Mouse (Mus musculus) MEL (cell line): ENCODE data around the gene Nr3c2. TPM values are rescaled to one million over a fixed set of nuclear protein-coding genes. Genes with fewer than 3 reads are reported as not detected.

Experiments used
- DNase-seq: peaks from one replicate; pipeline ENCODE4 v3.0.0; 2011; ENCODE audit warnings: low read depth, low spot score
- H3K27ac ChIP-seq: 2 replicates; pipeline ENCODE4 v1.5.1; 2012; ENCODE audit warnings: low read depth, mild to moderate bottlenecking, control low read depth, low read length, moderate library complexity; ENCODE audit not compliant: control insufficient read depth
- H3K27me3 ChIP-seq, 2 experiments: fragments of 150-350 bp in 1 of 2; sonication (generic) in 1 of 2; 2 replicates each; pipeline ENCODE4 v1.6.1; 2012; ENCODE audit warnings: low read length in 2 of 2, mild to moderate bottlenecking in 2 of 2, improper control_type of control experiment in 1 of 2, moderate library complexity in 1 of 2; ENCODE audit not compliant: insufficient read depth in 2 of 2, control insufficient read depth in 1 of 2
- H3K36me3 ChIP-seq, 2 experiments: 2 replicates each; pipeline ENCODE4 v1.6.1; 2012 to 2014; ENCODE audit warnings: low read length in 2 of 2, improper control_type of control experiment in 1 of 2, inconsistent platforms in 1 of 2, mild to moderate bottlenecking in 1 of 2; ENCODE audit not compliant: insufficient read depth in 2 of 2, control insufficient read depth in 1 of 2
- H3K4me1 ChIP-seq, 2 experiments: fragments of 150-350 bp in 1 of 2; sonication (generic) in 1 of 2; 2 replicates each; pipeline ENCODE4 v1.6.1; 2012; ENCODE audit warnings: low read length in 2 of 2, improper control_type of control experiment in 1 of 2, mild to moderate bottlenecking in 1 of 2; ENCODE audit not compliant: insufficient read depth in 2 of 2, control insufficient read depth in 1 of 2
- H3K4me3 ChIP-seq, 2 experiments: fragments of 150-350 bp in 1 of 2; sonication (generic) in 1 of 2; 2 replicates each; pipeline ENCODE4 v1.5.1; 2012; ENCODE audit warnings: low read depth in 2 of 2, low read length in 2 of 2, mild to moderate bottlenecking in 2 of 2, moderate library complexity in 2 of 2, control low read depth in 1 of 2, improper control_type of control experiment in 1 of 2; ENCODE audit not compliant: control insufficient read depth in 1 of 2, insufficient read depth in 1 of 2
- H3K79me2 ChIP-seq: 2 replicates; pipeline ENCODE4 v1.6.1; 2012; ENCODE audit warnings: mild to moderate bottlenecking, low read length, moderate library complexity; ENCODE audit not compliant: control insufficient read depth, poor library complexity, insufficient read depth
- H3K9ac ChIP-seq: 2 replicates; pipeline ENCODE4 v1.6.1; 2012; ENCODE audit warnings: low read depth, mild to moderate bottlenecking, control low read depth, low read length, moderate library complexity; ENCODE audit not compliant: control insufficient read depth, poor library complexity, severe bottlenecking
- H3K9me3 ChIP-seq: fragments of 150-350 bp; sonication (generic); replicated peaks from 2 replicates; pipeline ENCODE4 v1.6.1; 2012; ENCODE audit warnings: mild to moderate bottlenecking, low read length, improper control_type of control experiment, moderate library complexity; ENCODE audit not compliant: insufficient read depth
- CHD2 ChIP-seq: IDR thresholded peaks from 2 replicates; pipeline ENCODE4 v1.6.1; 2011; ENCODE audit warnings: low read length, improper control_type of control experiment
- CTCF ChIP-seq, 3 experiments: IDR thresholded peaks in 2 of 3; conservative IDR thresholded peaks in 1 of 3; 2 replicates each; pipeline ENCODE4 v1.5.1; 2011 to 2012; ENCODE audit warnings: low read length in 3 of 3, low read depth in 2 of 3, mild to moderate bottlenecking in 2 of 3, improper control_type of control experiment in 1 of 3, inconsistent platforms in 1 of 3, mixed read lengths in 1 of 3, moderate library complexity in 1 of 3; ENCODE audit not compliant: control insufficient read depth in 1 of 3, insufficient read depth in 1 of 3, poor library complexity in 1 of 3, severe bottlenecking in 1 of 3
- E2F4 ChIP-seq: IDR thresholded peaks from 2 replicates; pipeline ENCODE4 v1.6.1; 2011; ENCODE audit warnings: low read depth, low read length, improper control_type of control experiment, borderline replicate concordance
- EP300 ChIP-seq, 2 experiments: IDR thresholded peaks; 2 replicates each; pipeline ENCODE4 v1.6.1; 2011; ENCODE audit warnings: improper control_type of control experiment in 2 of 2, low read length in 2 of 2, low read depth in 1 of 2, mild to moderate bottlenecking in 1 of 2
- ETS1 ChIP-seq: IDR thresholded peaks from 2 replicates; pipeline ENCODE4 v1.6.1; 2012; ENCODE audit warnings: low read depth, mild to moderate bottlenecking, inconsistent platforms, low read length, improper control_type of control experiment, moderate library complexity
- GABPA ChIP-seq: IDR thresholded peaks from 2 replicates; pipeline ENCODE4 v1.6.1; 2012; ENCODE audit warnings: low read depth, mild to moderate bottlenecking, inconsistent platforms, low read length, improper control_type of control experiment, moderate library complexity
- GATA1 ChIP-seq: IDR thresholded peaks from 2 replicates; pipeline ENCODE4 v1.6.1; 2011; ENCODE audit warnings: low read depth, low read length, improper control_type of control experiment
- JUND ChIP-seq: IDR thresholded peaks from 2 replicates; pipeline ENCODE4 v1.6.1; 2011; ENCODE audit warnings: low read depth, mild to moderate bottlenecking, improper control_type of control experiment, low read length
- KAT2A ChIP-seq: conservative IDR thresholded peaks from 2 replicates; pipeline ENCODE4 v1.6.1; 2012; ENCODE audit warnings: low read depth, low read length, improper control_type of control experiment, inconsistent platforms
- MAZ ChIP-seq: IDR thresholded peaks from 2 replicates; pipeline ENCODE4 v1.6.1; 2012; ENCODE audit warnings: low read depth, mild to moderate bottlenecking, inconsistent platforms, low read length, improper control_type of control experiment
- MXI1 ChIP-seq: IDR thresholded peaks from 2 replicates; pipeline ENCODE4 v1.6.1; 2011; ENCODE audit warnings: mild to moderate bottlenecking, low read depth, low read length, improper control_type of control experiment
- MYB ChIP-seq: IDR thresholded peaks from 2 replicates; pipeline ENCODE4 v1.6.1; 2011; ENCODE audit warnings: mild to moderate bottlenecking, low read depth, low read length, improper control_type of control experiment
- NELFE ChIP-seq: IDR thresholded peaks from 2 replicates; pipeline ENCODE4 v1.6.1; 2011; ENCODE audit warnings: low read depth, low read length, improper control_type of control experiment
- NRF1 ChIP-seq: IDR thresholded peaks from 2 replicates; pipeline ENCODE4 v1.6.1; 2014; ENCODE audit warnings: low read depth, mild to moderate bottlenecking, inconsistent platforms, low read length, improper control_type of control experiment, moderate library complexity; ENCODE audit not compliant: poor library complexity, insufficient read depth, severe bottlenecking
- POLR2AphosphoS2 ChIP-seq: IDR thresholded peaks from 2 replicates; pipeline ENCODE4 v1.6.1; 2011; ENCODE audit warnings: low read length, improper control_type of control experiment
- RAD21 ChIP-seq: IDR thresholded peaks from 2 replicates; pipeline ENCODE4 v1.6.1; 2011; ENCODE audit warnings: mild to moderate bottlenecking, low read depth, low read length, improper control_type of control experiment
- RCOR1 ChIP-seq: IDR thresholded peaks from 2 replicates; pipeline ENCODE4 v1.6.1; 2012; ENCODE audit warnings: low read depth, mild to moderate bottlenecking, inconsistent platforms, low read length, improper control_type of control experiment
- SMC3 ChIP-seq: IDR thresholded peaks from 2 replicates; pipeline ENCODE4 v1.6.1; 2011; ENCODE audit warnings: low read depth, low read length, improper control_type of control experiment
- TAL1 ChIP-seq: IDR thresholded peaks from 2 replicates; pipeline ENCODE4 v1.6.1; 2012; ENCODE audit warnings: mild to moderate bottlenecking, inconsistent platforms, low read length, moderate library complexity, mixed read lengths
- TCF12 ChIP-seq: IDR thresholded peaks from 2 replicates; pipeline ENCODE4 v1.6.1; 2014; ENCODE audit warnings: low read depth, mild to moderate bottlenecking, inconsistent platforms, low read length, improper control_type of control experiment, moderate library complexity
- UBTF ChIP-seq: IDR thresholded peaks from 2 replicates; pipeline ENCODE4 v1.6.1; 2012; ENCODE audit warnings: low read depth, mild to moderate bottlenecking, inconsistent platforms, low read length, improper control_type of control experiment, moderate library complexity, borderline replicate concordance; ENCODE audit not compliant: insufficient read depth
- ZKSCAN1 ChIP-seq: IDR thresholded peaks from 2 replicates; pipeline ENCODE4 v1.6.1; 2012; ENCODE audit warnings: low read depth, mild to moderate bottlenecking, inconsistent platforms, low read length, improper control_type of control experiment, moderate library complexity
- ZMIZ1 ChIP-seq: IDR thresholded peaks from 2 replicates; pipeline ENCODE4 v1.6.1; 2012; ENCODE audit warnings: low read depth, mild to moderate bottlenecking, inconsistent platforms, low read length, improper control_type of control experiment, moderate library complexity
- polyA plus RNA-seq, 2 experiments: library from polyadenylated mRNA; stranded (reverse) in 1 of 2; unstranded in 1 of 2; fragments of >175 nt in 1 of 2; fragments of >200 nt in 1 of 2; gene quantifications; 2 replicates each; pipeline versions ENCODE4 v1.2.1 to v1.2.4; 2012; ENCODE audit warnings: low replicate concordance in 2 of 2, low read depth in 1 of 2; ENCODE audit not compliant: insufficient read length in 2 of 2, insufficient read depth in 1 of 2, missing spikeins in 1 of 2
- total RNA-seq: library from RNA; depleted of rRNA; stranded (reverse); fragments of 300-350 nt; gene quantifications from 2 replicates; pipeline ENCODE4 v1.2.3, GENCODE M21; 2012

Gene Nr3c2
- total and polyA plus RNA-seq, 3 experiments, result 1.0 to 1.5 TPM; not detected in 1

DNA sequence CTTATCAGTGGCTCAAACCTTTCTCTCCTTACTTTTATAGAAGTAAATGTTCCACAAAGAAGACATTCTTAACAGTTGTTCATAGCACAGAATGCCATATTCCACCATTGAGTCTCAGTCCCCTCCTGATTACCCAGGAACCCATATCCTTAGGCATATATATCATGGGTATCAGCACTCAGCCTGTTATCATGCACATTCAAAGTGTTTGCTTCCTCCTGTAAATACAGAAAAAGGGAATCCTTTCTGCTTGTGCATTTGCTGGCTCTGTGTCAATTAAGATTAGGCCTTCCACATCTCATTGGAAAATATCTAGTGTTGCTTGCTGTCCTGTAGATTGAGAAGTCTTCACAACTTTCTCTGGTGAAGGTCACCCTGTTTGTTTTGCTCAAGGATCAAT lies 12.0 kb downstream of the Nr3c2 start:
- DNase-seq, result peak; percentile 39
- TF ChIP-seq GATA1 (peak; percentile 51; the same call in 1 of the 2 replicates), NELFE (no peak), MYB (no peak), CHD2 (no peak), UBTF (no peak), RCOR1 (peak; percentile 50; the same call in 1 of the 2 replicates), SMC3 (no peak), CTCF (IDR thresholded peaks at IDR 0.05 in 2 of 3, conservative IDR thresholded peaks at IDR 0.05 in 1 of 3; ENCODE audit: control insufficient read depth in 1 of 3, insufficient read depth in 1 of 3, low read depth in 2 of 3, low read length in 3 of 3, poor library complexity in 1 of 3, severe bottlenecking in 1 of 3) (no peak), MAZ (no peak), E2F4 (no peak), TCF12 (no peak), JUND (no peak), EP300 (IDR thresholded peaks at IDR 0.05; ENCODE audit: low read depth in 1 of 2, low read length in 2 of 2) (peak; percentile 41 to 62; a peak in 3 of 4 replicates)
- H3K79me2 ChIP-seq, result no peaks in the 10 kb centered on the region; the same call in 1 of the 2 replicates
- H3K36me3 ChIP-seq, result peaks cover 0 to 6% of the 10 kb centered on the region in 2 experiments; a peak in 2 of 4 replicates
- H3K27me3 ChIP-seq, result no peaks in the 10 kb centered on the region
- H3K9me3 ChIP-seq, result no peaks in the 10 kb centered on the region
- peaks cover 0 to 2% of the 10 kb centered on the region in 2 experiments; a peak in 2 of 4 replicates for H3K4me1 ChIP-seq
- no peak overlapping the region for H3K4me3 ChIP-seq
- H3K9ac ChIP-seq, result no peak overlapping the region
- H3K27ac ChIP-seq, result no peak overlapping the region

- Histone ChIP-seq H3K4me1 (peaks cover 0 to 2% of the 10 kb centered on the region in 2 experiments; a peak in 2 of 4 replicates), H3K27me3 (no peaks in the 10 kb centered on the region), H3K4me3 (no peak overlapping the region), H3K36me3 (peaks cover 0 to 6% of the 10 kb centered on the region in 2 experiments; a peak in 2 of 4 replicates), H3K9ac (no peak overlapping the region), H3K79me2 (no peaks in the 10 kb centered on the region; the same call in 1 of the 2 replicates), H3K9me3 (no peaks in the 10 kb centered on the region), H3K27ac (no peak overlapping the region)
- TF ChIP-seq GABPA (no peak), RAD21 (no peak), ZKSCAN1 (no peak), ZMIZ1 (no peak), TCF12 (no peak), EP300 (IDR thresholded peaks at IDR 0.05; ENCODE audit: low read depth in 1 of 2, low read length in 2 of 2) (no peak), MXI1 (no peak), ETS1 (no peak), JUND (no peak), NRF1 (no peak), MYB (no peak), POLR2AphosphoS2 (no peak), KAT2A (no peak), TAL1 (no peak)
- no peak for DNase-seq
These were observed 13.4 kb downstream of the Nr3c2 start for GRCm38 (mm10) chr8:76912678-76913077.
